Mouse (Mus musculus): ENCODE measurements around the gene Gm9964. TPM values are rescaled to one million over a fixed set of nuclear protein-coding genes. Genes with fewer than 3 reads are reported as not detected.

The Gm9964 gene
- polyA plus RNA-seq, 1 experiment from 2014 or later: not detected

DNA sequence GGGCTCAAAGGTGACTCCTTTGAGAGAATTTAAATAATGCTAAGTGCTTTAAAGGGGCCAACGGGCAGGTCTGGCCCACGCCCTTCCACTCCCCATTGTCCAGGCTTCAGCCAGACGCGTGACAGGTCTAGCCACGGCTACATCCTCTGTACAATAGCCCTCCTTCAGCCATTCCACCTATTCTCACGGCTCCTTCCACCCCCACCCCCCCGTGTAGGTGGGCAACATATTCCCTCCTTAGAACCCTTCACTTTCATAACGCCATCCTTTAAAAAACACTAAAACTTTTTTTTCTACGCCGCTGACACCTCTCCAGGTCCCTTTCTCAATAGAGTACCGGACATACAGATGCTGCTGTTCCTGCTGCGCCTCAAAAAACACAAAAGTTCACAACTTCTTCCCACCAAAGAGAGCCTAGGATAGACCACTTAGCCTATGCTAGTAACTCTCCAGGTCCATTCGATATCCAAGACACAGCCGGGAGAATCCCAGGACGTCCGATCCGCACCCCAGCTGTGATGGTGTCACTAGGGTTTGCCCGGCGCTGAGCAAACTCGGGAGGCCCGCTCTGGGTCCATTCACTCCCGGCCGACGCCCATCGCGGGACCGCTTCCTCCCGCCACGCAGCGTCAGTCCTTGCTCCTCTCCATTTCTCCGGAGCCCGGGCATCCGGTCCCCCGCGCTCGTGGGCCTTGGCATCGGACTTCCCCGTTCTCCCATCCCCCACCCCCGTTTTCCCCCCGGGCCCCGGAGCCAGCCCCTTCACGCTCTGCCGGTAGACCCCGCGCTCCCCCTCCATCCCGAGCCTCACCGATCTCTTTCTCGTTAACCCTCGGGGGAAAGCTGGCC is 42.9 kb downstream of the Gm9964 start:
- no peak for TF ChIP-seq CTCF (IDR thresholded peaks at IDR 0.05)
- no peak; the same call in 1 of the 2 replicates for TF ChIP-seq EP300 (IDR thresholded peaks at IDR 0.05)
- Histone ChIP-seq H3K4me3 (ENCODE audit: low read depth, low read length) (peak overlapping the region; percentile 84), H3K36me3 (ENCODE audit: insufficient read depth, low read length) (peaks cover 5% of the 10 kb centered on the region; the same call in 1 of the 2 replicates), H3K27ac (ENCODE audit: low read length) (peak overlapping the region; percentile 96), H3K4me2 (replicated peaks; ENCODE audit: low read depth, low read length) (peak overlapping the region; percentile 66), H3K27me3 (replicated peaks; ENCODE audit: insufficient read depth, low read length) (no peaks in the 10 kb centered on the region), H3K9ac (replicated peaks; ENCODE audit: low read depth) (peak overlapping the region; percentile 90), H3K9me3 (ENCODE audit: low read length) (no peaks in the 10 kb centered on the region), H3K4me1 (ENCODE audit: insufficient read depth, low read depth, low read length) (peaks cover 21% of the 10 kb centered on the region)
- ATAC-seq: peak; percentile 57
- under 1% methylated on average over 49 of the region's 49 CpGs for WGBS
- DNase-seq (ENCODE audit: low spot score): peak; percentile 69

DNA sequence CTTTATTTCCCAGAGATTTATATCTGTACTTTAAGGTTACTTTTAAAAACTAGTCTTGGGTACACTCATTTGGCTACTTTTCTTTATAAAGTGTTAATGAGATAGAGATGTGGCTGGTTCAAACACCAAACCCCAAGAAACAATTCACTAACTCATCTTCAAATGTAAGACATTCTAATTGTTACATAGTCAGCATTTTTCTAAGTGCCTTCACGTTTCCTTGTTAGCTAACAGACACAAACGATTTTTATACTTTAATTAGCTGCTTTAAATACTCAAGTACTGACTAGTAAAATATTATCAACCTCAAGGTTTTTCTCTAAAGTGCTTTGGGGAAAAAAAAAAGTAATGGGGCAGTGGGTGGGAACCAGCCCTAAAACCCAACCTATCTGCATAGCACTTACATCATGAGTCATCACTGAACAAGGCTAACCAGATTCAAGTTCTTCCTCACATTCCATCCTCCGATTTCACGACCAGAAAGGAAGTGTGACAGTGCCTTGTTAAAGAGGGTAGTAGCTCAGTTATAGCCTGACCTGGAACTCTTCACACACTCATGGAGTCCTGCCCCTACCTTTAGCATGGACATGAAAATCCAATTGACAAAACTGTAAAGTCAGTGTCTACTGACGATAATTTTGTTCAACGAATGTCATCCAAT is 43.7 kb downstream of the Gm9964 start:
- H3K27ac ChIP-seq (ENCODE audit: low read length): peak overlapping the region; percentile 96; the same call in 1 of the 2 replicates
- H3K9ac ChIP-seq (replicated peaks; ENCODE audit: low read depth): peak overlapping the region; percentile 90
- no peak for ATAC-seq
- H3K36me3 ChIP-seq (ENCODE audit: insufficient read depth, low read length): peaks cover 5% of the 10 kb centered on the region; the same call in 1 of the 2 replicates
- 4% methylated on average over 6 of the region's 6 CpGs for WGBS
- H3K9me3 ChIP-seq (ENCODE audit: low read length): no peaks in the 10 kb centered on the region
- peak; percentile 87 for DNase-seq (ENCODE audit: low spot score)
- H3K27me3 ChIP-seq (replicated peaks; ENCODE audit: insufficient read depth, low read length): no peaks in the 10 kb centered on the region
- peaks cover 21% of the 10 kb centered on the region for H3K4me1 ChIP-seq (ENCODE audit: insufficient read depth, low read depth, low read length)
- peak overlapping the region; percentile 66 for H3K4me2 ChIP-seq (replicated peaks; ENCODE audit: low read depth, low read length)
- H3K4me3 ChIP-seq (ENCODE audit: low read depth, low read length): peak overlapping the region; percentile 84
- no peak for TF ChIP-seq CTCF (IDR thresholded peaks at IDR 0.05)
- no peak for TF ChIP-seq EP300 (IDR thresholded peaks at IDR 0.05)

Other genes with a start within 250 kb of the Gm9964 start
- 2.3 TPM in 2 replicates for gene Ksr1, start 150.5 kb downstream of the Gm9964 start, polyA plus RNA-seq (2015; fragmentation: Nextera tagmentation; extraction: Ambion mirVana)
- gene Wsb1, start 42.2 kb downstream of the Gm9964 start, polyA plus RNA-seq (2015; fragmentation: Nextera tagmentation; extraction: Ambion mirVana): 134 and 144 TPM in 2 replicates
- 7.2 and 7.5 TPM in 2 replicates for gene Nf1, start 42.8 kb upstream of the Gm9964 start, polyA plus RNA-seq (2015; fragmentation: Nextera tagmentation; extraction: Ambion mirVana)
- gene Omg, start 207.2 kb upstream of the Gm9964 start, polyA plus RNA-seq (2015; fragmentation: Nextera tagmentation; extraction: Ambion mirVana): 0.13 TPM in 1 of 2 replicates, not detected in the other
- 2.0 and 2.6 TPM in 2 replicates for gene Evi2b, start 226.9 kb upstream of the Gm9964 start, polyA plus RNA-seq (2015; fragmentation: Nextera tagmentation; extraction: Ambion mirVana)
- 0.61 and 0.64 TPM in 2 replicates for gene Evi2, start 233.7 kb upstream of the Gm9964 start, polyA plus RNA-seq (2015; fragmentation: Nextera tagmentation; extraction: Ambion mirVana)
- 6.4 and 8.0 TPM in 2 replicates for gene Evi2a, start 233.7 kb upstream of the Gm9964 start, polyA plus RNA-seq (2015; fragmentation: Nextera tagmentation; extraction: Ambion mirVana)

Data from lung, postnatal 0 days (tissue).